Mouse (Mus musculus) kidney, adult 11 months (tissue): ENCODE measurements around the gene A430005L14Rik.
"Not testable (repeated sequence)": the region's sequence is repeated elsewhere in the genome, so short reads cannot be mapped to it uniquely, and the experiment has no call there.

Experiments used
- DNase-seq: peaks from one replicate; pipeline ENCODE4 v3.0.0; 2022

Gene A430005L14Rik

DNA sequence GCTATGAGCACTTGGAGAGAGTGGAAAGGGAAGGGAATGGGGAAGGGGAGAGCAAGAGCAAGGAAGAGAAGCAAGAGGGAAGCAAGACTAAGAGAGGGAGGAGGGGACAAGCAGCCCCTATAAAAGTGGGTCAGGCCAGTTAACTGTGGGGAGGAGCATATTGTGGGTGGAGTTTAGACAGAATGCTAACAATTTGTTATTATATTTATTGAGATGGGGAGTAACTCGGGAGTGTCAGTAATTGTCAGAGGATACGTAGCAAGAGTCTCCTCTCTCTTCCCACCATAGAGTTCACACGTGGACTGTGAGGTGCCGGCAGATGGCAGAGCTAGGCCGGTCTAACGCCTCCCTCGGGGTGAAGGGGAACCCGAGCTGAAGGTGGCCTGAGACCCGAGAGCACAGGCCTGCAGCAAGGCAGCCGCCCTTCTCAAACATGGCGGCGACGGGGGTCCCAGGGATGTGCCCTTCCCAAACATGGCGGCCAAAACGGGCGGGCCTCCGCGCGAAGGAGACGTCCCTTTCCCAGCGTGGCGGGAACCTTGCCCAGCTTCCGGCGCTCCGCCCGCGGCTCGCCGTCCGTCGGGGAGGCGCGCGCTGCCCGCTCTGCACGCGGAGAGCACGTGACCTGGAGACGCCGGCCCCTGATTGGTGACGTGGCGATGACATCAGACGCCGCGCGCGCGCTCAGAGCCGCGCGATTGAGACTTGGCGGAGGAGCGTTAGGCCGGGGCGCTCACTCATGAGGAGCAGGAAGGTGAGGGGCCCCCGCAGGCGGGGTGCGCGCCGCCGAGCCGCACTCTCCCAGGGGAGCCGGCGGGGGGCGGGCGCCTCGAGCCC lies at the start of gene A430005L14Rik:
TSS of gene A430005L14Rik (plus strand) at position 669 of the 837 bp plus-strand sequence.
- peak; percentile 96 for DNase-seq

DNA sequence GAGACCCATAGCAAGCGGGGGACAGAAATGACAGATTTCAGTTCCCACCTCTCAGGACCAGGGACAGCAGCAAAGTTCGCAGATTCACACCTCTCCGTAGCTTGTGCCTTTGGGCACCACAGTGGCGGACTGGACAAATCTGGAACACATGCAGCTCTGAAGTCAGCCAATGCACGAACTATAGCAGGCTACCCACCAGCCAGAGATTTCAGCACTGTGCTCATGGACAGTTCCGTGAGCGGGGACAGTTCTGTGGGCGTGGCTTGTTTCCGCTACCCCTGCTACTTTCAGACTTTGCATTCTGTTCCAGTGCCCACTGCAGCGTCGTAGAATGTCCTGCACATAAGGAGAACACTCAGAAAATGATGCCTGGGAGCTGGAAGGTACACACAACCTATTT lies 49.5 kb upstream of the A430005L14Rik start:
- no peak for DNase-seq

DNA sequence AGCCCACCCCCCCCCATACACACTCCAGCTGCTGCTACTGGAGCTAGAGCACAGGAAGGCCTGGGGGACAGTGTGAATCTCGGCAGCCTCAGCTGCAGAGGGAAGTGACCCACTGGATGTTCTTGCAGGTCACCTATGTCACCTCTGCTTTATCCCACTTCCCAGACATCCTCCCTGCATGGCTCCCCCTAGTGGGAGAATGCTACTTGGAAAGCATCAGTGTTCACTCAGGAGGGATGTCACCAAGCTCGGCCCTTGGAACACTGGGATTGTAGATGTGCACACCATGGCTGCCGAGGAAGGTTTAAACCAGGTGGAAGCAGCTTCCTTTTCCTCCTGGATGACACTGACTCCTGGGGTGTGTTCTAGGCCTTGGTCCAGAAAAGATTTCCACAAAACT lies 43.4 kb upstream of the A430005L14Rik start:
- DNase-seq: no peak

DNA sequence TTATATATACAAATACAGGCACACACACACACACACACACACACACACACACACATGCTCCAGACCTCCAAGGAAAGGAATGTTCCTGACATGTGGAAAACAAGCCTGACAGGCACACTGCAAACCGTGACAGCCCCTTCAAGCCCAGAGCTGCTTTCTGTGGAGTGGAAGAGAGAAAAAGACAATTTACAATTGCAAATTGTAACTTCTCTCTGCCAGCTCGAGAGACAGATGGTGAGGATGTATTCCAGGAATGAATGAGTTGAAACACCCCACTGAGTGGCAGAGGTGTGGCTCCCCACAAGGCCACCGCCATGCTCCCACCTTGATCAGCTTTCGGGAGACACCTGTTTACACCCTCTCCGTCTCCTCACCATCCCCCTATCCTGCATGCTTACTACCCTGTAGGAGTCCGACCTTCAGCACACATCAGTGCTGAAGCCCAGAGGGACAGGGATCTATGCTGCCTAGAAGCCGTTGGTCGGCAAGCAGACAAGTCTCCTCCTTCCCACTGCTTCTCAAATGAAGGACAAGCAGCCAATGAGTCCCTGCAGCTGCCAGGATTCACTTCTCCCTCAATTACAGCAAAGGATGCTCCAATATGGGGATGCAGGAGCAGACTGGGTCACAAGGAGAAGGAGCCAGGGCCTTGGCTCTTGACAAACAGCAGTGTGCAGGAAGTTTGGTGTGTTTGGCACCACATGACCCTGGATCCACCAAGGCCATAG lies 39.1 kb upstream of the A430005L14Rik start:
- no peak for DNase-seq

DNA sequence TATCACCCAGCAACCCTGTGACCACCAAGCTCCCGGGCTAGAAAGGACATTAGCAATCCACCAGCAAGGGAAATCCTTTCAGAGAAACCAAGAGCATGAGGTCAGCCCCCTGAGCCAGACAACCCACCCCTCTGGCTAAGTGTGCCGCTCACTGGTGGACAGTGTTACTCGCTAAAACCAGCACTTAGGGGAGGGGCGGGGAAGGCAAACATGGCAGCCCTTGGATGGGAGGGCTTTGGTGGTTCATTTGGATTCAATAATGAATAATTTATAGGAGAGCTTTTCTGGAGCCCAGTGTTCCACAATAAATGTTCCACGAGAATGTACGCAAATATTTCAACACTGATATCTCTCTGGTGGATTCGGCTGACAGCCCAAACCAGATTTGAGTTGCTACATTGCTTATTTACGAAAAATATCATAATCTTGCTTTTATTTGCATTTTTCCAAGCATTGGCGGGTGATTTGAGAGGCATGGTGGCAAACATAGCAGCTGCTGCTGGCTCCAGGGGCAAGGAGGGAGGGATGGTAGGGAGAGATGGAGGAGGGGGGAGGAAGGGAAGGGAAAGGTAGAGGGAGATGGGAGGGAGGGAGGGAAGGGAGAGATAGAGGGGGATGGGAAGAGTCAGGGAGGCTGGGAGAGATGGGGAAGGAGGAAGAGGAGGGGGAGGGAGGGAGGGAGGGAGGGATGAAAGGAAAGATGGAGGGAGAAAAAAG lies 36.4 kb upstream of the A430005L14Rik start:
- DNase-seq: no peak

DNA sequence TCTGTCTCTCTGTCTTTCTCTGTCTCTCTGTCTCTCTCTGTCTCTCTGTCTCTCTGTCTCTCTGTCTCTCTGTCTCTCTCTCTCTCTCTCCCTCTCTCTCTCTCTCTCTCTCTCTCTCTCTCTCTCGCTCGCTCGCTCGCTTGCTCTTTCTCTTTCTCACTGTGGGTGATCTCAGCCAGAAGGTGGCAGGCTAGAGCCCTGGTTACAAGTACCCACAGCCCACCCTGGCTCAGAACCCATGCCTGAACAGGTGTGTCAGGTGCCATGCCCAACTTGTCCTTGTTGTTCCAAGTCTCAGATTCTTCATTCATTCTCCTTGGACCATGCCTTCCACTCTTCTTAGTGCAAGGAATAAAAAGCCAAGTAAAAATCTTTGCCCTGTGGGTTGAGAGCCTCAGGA lies 34.9 kb upstream of the A430005L14Rik start:
- DNase-seq: not testable (repeated sequence)

DNA sequence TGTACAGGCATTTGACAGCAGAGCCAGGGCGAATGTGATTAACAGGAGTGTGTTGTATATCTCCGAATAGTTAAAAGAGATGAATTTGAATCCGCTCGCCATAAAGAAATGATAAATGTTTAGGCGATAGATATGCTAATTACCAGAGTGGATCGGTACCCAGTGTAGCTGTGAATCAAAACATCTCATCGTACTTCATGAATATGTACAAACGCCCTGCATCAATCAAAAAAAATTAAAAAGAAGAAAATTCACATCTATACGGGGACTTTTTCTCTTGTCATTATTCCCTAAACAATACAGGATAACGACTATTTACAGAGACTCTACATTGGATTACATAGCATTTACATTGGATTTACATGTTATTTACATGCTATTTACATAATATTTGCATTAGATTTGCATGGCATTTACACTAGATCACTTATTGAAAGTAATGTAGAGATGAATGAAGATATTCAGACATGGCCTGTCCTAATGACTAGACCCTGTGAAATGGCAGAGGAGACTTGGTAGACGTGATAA lies 28.2 kb upstream of the A430005L14Rik start:
- DNase-seq: no peak

DNA sequence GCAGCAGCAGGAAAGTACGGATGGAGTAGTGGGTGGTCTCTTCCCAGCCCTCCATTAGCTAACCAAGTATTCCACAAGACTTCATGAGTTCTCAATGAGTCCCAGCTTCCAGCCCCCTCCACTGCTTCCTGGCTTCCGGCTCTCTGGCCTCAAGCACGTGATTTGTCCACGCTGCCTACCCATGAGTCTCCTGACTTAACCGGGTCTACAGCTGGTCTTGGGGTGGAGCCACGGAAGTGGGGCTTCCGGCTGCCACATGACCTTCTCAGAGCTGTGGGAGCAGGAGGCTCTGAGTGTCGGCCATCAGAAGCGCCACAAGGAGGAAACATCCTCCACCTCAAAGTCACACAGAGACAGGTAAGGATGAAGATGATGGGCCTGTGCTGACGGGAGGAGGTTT lies 27.6 kb upstream of the A430005L14Rik start:
- DNase-seq: no peak

DNA sequence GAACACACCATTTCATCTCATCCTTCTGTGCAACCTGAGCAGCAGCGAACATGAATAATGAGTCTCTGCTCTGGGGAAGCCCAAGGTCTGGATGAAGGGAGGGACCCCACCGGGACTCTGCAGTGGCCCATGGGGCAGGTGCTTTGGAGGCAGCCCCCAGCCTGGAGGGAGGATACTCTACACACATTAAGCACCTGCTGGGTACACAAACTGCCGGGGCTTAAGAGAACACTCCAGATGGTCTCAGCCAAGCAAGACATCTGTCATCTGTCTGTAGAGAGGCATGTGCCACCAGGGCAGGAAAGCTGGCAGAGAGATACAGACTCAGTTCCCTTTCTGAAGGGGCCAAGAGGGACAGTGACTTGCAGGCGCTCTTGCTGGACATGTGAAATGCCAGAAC lies 27.1 kb upstream of the A430005L14Rik start:
- no peak for DNase-seq

DNA sequence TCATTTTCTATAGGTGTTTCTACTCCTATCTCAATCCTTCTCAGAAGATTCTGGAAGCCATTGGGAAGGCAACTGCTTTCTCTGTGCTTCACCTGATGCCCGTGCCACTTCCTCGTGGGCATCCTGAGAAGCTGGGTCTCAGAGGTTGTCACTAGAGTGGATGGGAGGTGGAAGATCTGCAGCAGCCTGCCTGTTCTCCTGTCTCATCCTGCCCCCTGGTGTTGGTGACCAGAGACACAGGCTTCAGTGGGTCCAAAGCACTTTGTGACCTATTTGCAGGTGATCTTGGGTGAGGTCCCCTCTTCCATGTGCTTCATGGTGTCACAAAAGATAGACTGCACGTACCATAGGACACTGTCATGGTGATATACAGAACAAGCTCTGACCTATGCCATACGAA lies 13.8 kb upstream of the A430005L14Rik start:
- no peak for DNase-seq

DNA sequence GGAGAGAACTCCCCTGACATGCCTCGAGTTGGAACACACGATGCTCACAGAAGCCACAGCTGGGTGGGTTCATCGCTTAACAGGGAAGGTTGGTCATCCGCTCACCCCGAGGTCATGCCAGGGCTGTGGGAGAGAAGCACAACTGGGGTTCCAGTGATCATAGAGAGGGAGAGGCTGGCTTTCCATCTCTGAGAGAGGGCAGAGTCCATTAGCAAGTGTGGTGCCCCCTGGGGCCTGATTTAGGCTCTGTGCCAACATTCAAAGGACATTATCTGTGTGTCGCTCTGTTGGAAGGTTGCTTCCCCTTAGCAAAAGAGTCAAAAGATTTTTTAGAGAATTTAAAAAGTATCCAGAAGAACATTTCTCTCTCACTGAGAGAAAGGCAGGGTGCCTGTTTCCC lies 12.8 kb upstream of the A430005L14Rik start:
- DNase-seq: no peak

DNA sequence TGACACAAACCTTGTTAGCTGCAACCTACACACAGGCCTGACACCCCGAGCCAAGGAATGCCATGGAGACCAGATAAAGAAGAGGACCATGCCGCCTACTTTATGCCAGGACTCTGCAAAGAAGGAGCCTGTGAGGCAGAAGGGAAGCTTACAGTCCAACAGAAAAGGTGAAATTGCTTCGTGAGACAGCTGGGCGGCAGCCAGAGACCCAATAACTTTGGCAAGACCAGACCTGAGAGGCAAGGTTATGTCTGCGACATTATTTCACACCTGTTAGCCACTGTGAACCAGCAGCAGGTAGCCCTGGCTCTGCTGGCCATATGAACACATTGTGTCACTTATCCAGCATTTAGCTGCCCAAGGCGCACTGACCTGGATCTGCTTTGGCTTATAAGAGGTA lies 11.3 kb upstream of the A430005L14Rik start:
- DNase-seq: no peak

DNA sequence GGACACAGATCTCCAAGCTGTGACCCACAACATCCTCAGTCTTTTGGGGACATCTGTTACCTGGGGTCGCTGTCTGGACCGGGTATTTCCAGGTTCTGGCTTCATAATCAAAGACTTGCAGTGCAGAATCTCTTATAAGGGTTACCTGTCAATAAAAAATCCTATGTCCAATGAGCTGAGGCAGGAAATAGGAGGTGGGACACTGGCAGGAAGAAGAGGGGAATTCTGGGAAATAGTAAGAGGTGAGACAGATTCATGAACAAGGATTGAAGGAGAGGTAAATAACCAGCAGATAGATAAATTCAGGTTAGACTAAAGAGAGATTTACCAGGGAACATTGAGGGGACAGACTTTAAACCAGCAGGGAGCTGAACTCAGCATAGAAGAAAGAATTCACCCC lies 6.7 kb upstream of the A430005L14Rik start:
- DNase-seq: no peak

DNA sequence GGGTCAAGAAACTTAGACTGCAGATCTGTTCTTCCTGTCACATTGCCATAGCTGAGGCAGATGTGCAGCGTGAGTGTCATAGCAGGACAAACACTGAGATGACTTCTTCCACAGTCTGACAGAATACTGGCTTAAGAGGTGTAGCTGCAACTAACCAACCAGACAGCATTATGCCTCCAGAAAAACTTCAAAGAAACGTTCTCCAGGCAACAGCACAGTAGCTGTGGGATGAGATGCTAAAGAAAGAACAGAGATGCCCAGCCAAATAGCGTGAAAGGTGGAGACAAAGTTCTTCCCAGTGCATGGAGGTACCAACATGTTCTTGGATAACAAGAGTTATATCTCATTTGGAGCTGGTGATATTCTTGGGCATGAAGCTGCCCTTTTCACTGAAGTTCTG lies 5.9 kb upstream of the A430005L14Rik start:
- no peak for DNase-seq

DNA sequence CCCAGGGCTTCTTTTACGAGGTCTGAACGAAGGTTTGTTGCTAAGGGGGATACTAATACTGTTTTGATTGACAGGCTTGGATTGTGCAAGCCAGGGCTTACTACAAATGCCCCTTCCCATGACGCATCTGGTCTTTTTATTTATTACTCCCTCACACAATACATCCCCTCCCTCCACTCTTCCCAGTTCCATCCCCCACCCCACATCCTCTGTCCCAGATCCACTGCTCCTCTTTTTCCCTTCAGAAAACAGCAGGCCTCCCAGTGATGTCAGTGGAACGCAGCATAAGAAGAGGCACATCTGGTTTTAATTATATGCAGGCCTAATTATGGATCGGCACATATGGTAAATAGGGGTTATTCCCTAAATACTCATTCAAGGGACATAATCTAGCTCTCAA lies 5.3 kb upstream of the A430005L14Rik start:
- no peak for DNase-seq

DNA sequence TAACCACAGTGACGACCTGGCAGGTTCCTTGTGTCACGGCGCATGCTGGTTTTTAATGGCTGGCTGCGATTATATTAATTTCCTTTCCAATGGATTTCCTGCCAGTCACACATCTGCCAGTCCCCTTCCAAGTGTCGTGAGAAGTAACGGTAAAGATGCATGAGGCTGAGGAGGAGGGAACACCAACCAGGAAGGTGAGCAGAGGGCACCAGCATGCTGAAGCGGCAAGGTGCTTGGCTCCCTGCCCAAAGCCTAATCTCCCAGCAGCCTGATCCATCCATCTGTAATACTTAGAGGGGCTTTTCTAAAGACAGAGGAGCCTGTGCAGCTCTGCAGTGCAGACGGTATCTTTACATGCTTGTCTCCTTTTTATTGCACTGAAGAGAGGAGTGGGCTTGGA lies 1.4 kb upstream of the A430005L14Rik start:
- no peak for DNase-seq

DNA sequence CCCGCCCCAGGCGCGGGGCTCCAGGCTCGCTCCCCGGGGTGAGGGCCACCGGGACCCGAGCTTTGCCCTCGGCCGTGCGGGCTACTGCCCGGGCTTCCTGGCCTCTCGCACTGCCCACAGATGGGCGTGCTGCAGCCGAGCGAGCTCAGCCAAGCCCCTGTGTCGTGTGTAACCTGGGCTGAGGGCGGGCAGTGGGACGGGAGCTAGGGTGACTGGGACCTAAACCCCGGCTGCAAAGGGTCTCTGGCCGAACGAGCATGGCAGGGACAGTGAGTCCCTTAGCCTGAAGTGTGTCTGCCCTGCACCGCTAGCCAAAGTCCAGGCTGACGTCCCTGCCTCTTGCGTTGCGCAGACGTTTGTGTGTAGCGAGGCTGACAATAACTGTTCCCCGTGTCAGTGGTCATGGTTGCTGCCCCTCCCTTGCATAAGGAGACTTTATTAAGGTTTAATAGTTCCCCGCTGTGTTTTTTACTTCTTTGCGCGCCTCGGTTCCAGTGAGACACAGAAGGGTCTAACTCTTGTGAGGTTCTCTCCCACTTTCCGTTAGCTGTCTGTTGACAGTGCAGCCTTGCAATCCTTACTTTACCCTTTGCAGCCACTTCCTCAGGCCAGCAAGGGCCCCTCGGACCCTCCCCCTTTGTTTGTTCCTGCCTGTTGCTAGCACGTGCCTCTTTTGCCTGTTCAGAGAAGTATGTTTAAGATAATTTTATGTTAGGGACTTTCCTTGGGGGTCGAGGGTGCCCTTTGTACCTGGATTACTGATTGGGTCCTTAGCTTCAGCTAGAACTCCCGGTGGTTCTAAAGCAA lies 610 bp downstream of the A430005L14Rik start:
- no peak for DNase-seq

DNA sequence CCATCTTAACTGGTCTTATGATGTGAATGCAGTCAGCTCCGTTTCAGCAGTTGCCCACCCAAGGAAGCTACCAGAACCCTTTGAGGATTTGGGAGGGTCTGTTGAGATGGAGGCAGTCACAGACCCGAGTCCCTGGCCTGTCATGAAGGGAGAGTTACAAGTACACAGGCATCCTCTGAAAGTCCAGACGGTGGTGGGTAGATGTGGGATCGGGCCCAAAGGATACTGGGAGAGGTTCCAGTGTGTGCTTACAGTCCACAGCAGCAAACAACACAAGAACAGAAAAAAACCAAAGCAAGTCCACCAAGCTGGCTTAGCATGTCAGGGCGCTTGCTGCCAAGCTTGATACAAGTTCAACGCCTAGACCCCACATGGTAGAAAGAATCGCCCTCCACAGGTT lies 5.6 kb downstream of the A430005L14Rik start:
- no peak for DNase-seq

DNA sequence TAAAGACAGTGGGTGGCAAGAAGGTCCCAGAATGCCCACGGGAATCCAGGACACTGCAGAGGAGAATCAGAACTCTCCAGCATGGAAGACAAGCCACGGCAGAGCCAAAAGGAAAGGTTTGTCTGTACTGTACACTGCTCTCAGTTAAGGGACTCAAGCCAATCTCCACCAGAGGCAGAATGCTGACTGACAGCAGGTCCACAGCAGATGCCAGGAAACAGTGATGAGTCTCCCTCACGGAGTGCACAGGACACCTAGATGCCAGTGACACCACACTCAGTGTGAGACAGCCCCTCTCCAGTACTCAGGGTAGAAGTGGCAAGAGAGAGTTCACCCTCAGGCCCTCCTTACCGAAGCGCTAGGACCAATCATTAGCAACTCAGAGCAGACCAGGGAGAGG lies 9.6 kb downstream of the A430005L14Rik start:
- DNase-seq: no peak

DNA sequence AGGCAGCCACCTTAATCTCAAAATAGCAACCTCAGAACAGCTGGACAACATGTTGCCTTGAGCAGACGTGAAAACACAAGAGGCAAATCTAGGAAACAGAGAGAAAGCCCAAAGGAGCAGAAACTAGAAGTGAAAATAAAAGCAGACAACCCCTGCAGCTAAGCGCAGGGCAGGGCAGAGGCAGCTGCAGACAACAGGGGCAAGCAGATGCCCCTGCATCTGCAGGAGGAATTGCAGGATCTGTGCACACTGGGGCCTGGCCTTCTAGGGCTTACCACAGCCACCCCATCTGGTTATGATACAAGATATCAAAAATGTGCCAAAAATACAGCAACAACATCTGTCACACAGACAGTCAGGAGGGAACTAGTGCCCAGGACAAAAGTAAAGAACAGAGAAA lies 10.5 kb downstream of the A430005L14Rik start:
- DNase-seq: no peak

DNA sequence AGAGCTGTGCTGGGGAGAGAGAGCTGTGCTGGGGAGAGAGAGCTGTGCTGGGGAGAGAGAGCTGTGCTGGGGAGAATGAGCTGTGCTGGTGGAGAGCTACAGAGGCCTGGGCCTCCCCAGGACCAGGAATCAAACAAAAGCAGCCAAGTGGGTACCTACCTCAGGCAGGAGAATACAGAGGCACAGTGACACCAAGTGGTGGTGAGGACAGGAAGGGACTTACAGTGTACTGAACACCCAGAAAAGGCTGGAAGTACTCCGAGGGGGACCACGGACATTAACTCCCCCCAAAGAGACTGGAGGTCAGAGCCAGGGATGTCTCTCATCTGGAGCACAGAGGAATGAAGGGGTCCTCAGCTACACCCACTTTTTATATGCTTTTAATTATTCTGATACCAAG lies 11.0 kb downstream of the A430005L14Rik start:
- no peak for DNase-seq

DNA sequence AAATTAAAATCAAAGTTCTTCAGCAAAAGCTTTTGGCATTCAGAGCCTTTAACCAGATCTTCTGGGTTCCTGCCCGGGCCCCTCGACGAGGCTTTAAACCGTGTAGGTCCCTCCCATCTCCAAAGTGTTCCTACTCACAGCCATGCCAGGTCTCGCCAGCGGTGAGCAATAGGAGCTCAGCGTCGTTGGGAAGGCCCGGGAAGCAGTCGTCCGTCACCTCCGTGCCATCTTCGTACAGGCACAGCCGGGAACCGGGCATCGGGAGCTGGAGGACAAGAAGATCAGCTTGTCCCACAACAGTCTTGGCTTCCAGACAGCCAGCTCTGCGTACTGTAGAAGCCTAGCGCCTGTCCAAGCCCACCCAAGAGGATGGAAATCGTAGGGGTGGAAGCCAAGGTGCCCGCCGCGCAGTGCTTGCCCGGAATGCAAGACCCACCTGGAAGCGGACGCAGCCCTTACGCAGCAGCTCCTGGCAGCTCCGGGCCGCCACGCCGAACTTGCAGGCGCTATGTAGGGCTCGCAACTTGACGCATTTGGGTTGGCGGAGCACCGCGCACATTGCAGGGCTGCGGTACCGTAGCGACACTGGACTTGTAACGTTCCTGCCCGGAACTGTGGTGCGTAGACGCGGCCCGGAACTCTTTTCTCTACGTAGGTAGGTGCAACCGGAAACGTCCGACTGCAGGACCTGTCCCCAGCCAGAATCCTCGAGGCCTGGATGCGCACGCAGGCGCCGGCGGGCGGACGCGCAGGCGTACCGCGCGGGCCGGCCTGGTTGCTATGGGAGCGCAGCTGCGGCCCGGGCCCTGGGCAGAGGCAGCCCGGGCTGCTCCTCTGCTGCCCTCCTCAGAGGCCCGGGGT lies 17.6 kb downstream of the A430005L14Rik start, which contains the start of the genes Dffb and Cep104:
TSS of gene Dffb (minus strand) at position 696 of the 861 bp plus-strand sequence.
TSS of gene Cep104 (plus strand) at position 764 of the 861 bp plus-strand sequence.
- DNase-seq: peak; percentile 92
